Mouse (Mus musculus) bone marrow macrophage, adult 2 months (primary cell): ENCODE data around the gene Taf3. TPM values are rescaled to one million over a fixed set of nuclear protein-coding genes. Genes with fewer than 3 reads are reported as not detected.

Experiments
- H3K27ac ChIP-seq: 2 replicates; pipeline ENCODE4 v1.5.1; 2012; ENCODE audit warnings: low read depth, low read length; ENCODE audit not compliant: insufficient read depth
- H3K4me1 ChIP-seq: 2 replicates; pipeline ENCODE4 v1.6.1; 2012; ENCODE audit warnings: low read length; ENCODE audit not compliant: control insufficient read depth, insufficient read depth
- H3K4me3 ChIP-seq: 2 replicates; pipeline ENCODE4 v1.5.1; 2012; ENCODE audit warnings: mild to moderate bottlenecking, low read length, moderate library complexity; ENCODE audit not compliant: insufficient read depth
- CTCF ChIP-seq: IDR thresholded peaks from 2 replicates; pipeline ENCODE4 v1.5.1; 2012; ENCODE audit warnings: low read depth, mild to moderate bottlenecking, low read length, moderate library complexity
- POLR2A ChIP-seq: IDR thresholded peaks from 2 replicates; pipeline ENCODE4 v1.6.1; 2012; ENCODE audit warnings: mild to moderate bottlenecking, low read depth, low read length, borderline replicate concordance
- polyA plus RNA-seq: library from polyadenylated mRNA; stranded (reverse); fragments of >200 nt; gene quantifications from 2 replicates; pipeline ENCODE4 v1.2.4, GENCODE M21; 2012; ENCODE audit not compliant: missing spikeins, insufficient read depth, insufficient read length

Taf3 gene
- polyA plus RNA-seq, 1 experiment: 13.2 TPM

DNA sequence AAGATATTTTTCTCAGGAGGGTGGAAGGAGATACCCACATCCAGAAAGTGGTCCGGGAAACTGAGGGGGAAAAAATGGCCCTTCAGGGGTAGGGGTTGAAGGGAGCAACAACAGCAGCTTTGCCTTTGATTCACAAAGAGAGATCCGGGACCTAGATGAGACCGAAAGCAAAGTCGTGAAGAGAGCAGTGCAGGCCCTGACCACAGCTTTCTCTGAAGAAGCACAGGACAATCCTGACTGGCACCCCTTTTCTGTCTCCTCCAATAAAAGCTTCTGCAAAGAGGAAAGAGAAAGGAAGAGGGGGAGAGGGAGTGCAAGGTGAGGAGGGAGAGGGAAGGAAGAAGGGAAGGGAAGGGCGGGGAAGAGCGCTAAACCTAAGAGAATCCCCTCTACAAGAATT lies 176.6 kb downstream of the Taf3 start:
- Histone ChIP-seq H3K27ac (no peak overlapping the region), H3K4me1 (0 out of 2 replicates have a peak, but pooled peaks cover 2% of the 10 kb centered on the region), H3K4me3 (no peak overlapping the region)
- TF ChIP-seq POLR2A: no peak
- TF ChIP-seq CTCF: no peak

DNA sequence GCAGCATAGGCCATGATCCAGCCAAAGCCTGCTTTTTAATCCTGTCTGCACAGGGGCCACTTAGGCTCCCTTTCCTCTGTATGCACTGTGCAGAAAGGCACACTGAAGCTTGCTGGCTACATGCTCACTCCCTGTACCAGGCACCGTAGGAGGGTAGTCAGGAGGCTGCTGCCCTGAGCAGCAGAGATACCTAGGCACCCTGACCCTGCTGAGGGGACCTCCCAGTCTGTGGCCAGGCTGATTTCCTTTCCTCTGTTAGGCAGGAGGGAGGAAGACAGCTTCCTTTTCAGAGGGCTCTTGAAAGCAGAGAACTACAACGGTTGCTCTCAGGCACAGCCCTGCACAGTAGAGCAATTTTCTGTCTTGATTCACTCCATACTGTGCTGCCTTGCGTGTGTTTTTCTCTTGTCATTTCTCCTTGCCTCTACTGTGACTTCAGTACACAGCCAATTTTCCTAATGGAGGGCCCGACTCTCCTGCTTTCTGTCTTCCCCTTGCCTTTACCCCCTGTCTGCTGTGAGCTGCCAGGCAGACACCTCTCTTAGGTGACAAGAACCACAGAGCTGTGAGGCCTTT lies 177.2 kb downstream of the Taf3 start:
- Histone ChIP-seq H3K4me1 (0 out of 2 replicates have a peak, but pooled peaks cover 2% of the 10 kb centered on the region), H3K27ac (no peak overlapping the region), H3K4me3 (no peak overlapping the region)
- TF ChIP-seq POLR2A (no peak), CTCF (no peak)

DNA sequence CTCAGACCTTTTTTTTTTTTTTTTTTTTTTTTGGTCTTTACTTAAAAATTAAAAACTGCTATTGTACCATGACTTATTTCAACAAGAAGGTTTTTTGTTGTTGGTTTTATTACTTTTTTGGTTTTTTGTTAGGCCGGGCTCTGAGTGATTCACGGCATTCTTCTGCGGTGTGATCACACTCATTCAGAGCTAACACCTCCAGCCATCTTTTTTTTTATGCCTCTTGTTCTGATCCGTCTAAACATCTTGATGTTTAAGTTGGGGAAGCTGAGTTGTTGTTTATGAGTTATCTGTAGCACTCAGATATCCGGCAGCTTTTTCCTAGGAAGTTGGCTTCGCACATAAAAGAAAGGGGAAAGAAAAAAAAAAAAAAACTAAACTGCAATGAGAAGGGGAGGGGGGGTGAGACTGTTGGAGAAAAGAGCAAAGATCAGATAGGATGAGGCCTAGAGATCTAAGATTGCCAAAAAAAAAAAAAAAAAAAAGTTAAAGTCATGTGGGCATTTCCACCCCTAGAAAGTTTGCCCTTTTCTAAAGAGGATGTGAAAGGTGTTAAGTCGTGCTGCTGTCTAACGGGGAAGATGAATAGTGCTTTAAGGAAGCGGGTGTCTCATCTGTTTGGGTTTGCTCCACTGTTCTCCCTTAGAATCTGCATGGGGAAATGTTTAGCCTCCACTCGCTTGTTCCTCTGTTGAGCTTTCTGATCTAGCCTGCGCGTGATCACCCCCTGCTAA lies 181.1 kb downstream of the Taf3 start:
- H3K4me3 ChIP-seq: no peak overlapping the region
- no peak for TF ChIP-seq CTCF
- no peak for TF ChIP-seq POLR2A
- no peak overlapping the region for H3K27ac ChIP-seq
- H3K4me1 ChIP-seq: no peaks in the 10 kb centered on the region

Other genes with a start within 250 kb of the Taf3 start
- not detected in 2 replicates for gene 4930412O13Rik, start 167.3 kb downstream of the Taf3 start, polyA plus RNA-seq
- not detected in 2 replicates for gene 9230102O04Rik, start 159.1 kb downstream of the Taf3 start, polyA plus RNA-seq
- gene Gata3, start 158.6 kb downstream of the Taf3 start, polyA plus RNA-seq: 1.9 TPM in 1 of 2 replicates, not detected in the other
- 260 and 268 TPM in 2 replicates for gene Atp5c1, start 31.9 kb upstream of the Taf3 start, polyA plus RNA-seq
- gene Kin, start 32.0 kb upstream of the Taf3 start, polyA plus RNA-seq: 29.6 and 37.0 TPM in 2 replicates
- gene Itih2, start 82.8 kb upstream of the Taf3 start, polyA plus RNA-seq: 0.25 TPM in 1 of 2 replicates, not detected in the other
- gene Itih5, start 105.0 kb upstream of the Taf3 start, polyA plus RNA-seq: 0.11 TPM in 1 of 2 replicates, not detected in the other